27 mouse cellular contexts compared by ENCODE assay signal in genomic region chr5:114915854-114916253, GRCm38 (mm10). TPM values are rescaled to one million over a fixed set of nuclear protein-coding genes. Genes with fewer than 3 reads are reported as not detected.
"Had no signal": no experiment of that assay in that cellular context is flagged by ENCODE, and none has a peak within 500 bp of the region (broad histone marks: within the 10 kb centered on the region; RNA-seq: fewer than 3 reads in every experiment).

No protein-coding gene starts in this region.

- DNase-seq: kidney, adult 8-10 months; kidney, postnatal 10 days; kidney, postnatal 36 days; layer of hippocampus, postnatal 36 days; lung, adult 18-20 months; lung, postnatal 10 days; lung, postnatal 36 days; right cerebral cortex, adult 18-20 months; right cerebral cortex, postnatal 14 days; right cerebral cortex, postnatal 4 days; thymus, postnatal 25 days had no signal

- H3K36me3 ChIP-seq: kidney, embryonic 15.5 days; liver, embryonic 15.5 days; lung, embryonic 15.5 days; midbrain, embryonic 12.5 days; midbrain, embryonic 15.5 days; neural tube, embryonic 12.5 days; neural tube, embryonic 15.5 days; stomach, embryonic 15.5 days had no signal

- H3K4me1 ChIP-seq: kidney, embryonic 15.5 days; liver, embryonic 15.5 days; lung, embryonic 15.5 days; midbrain, embryonic 12.5 days; midbrain, embryonic 15.5 days; neural tube, embryonic 12.5 days; neural tube, embryonic 15.5 days; stomach, embryonic 15.5 days had no signal

- ATAC-seq: intestine, embryonic 16.5 days; midbrain, embryonic 15.5 days had no signal

- H3K9me3 ChIP-seq: kidney, embryonic 15.5 days; liver, embryonic 15.5 days; lung, embryonic 15.5 days; midbrain, embryonic 12.5 days; midbrain, embryonic 15.5 days; neural tube, embryonic 12.5 days; neural tube, embryonic 15.5 days; stomach, embryonic 15.5 days had no signal

- H3K27ac ChIP-seq: kidney, embryonic 15.5 days; liver, embryonic 15.5 days; lung, embryonic 15.5 days; midbrain, embryonic 12.5 days; midbrain, embryonic 15.5 days; neural tube, embryonic 12.5 days; neural tube, embryonic 15.5 days; stomach, embryonic 15.5 days had no signal

- H3K9ac ChIP-seq: kidney, embryonic 15.5 days; liver, embryonic 15.5 days; lung, embryonic 15.5 days; midbrain, embryonic 12.5 days; midbrain, embryonic 15.5 days; neural tube, embryonic 12.5 days; neural tube, embryonic 15.5 days; stomach, embryonic 15.5 days had no signal

- H3K4me3 ChIP-seq: kidney, embryonic 15.5 days; liver, embryonic 15.5 days; lung, embryonic 15.5 days; midbrain, embryonic 12.5 days; midbrain, embryonic 15.5 days; neural tube, embryonic 12.5 days; neural tube, embryonic 15.5 days; stomach, embryonic 15.5 days had no signal

- H3K4me2 ChIP-seq: kidney, embryonic 15.5 days; liver, embryonic 11.5 days; liver, embryonic 15.5 days; lung, embryonic 15.5 days; midbrain, embryonic 12.5 days; midbrain, embryonic 15.5 days; neural tube, embryonic 12.5 days; neural tube, embryonic 15.5 days; stomach, embryonic 15.5 days had no signal

- H3K27me3 ChIP-seq: kidney, embryonic 15.5 days; liver, embryonic 15.5 days; lung, embryonic 15.5 days; midbrain, embryonic 15.5 days; neural tube, embryonic 12.5 days; neural tube, embryonic 15.5 days; stomach, embryonic 15.5 days had no signal

RNA-seq across cellular contexts. Expression of gene Oasl1, which starts 7.2 kb away (rescaled TPM):
- total RNA-seq: layer of hippocampus, postnatal 36 days; left cerebral cortex, postnatal 14 days had no signal

RNA-seq across cellular contexts. Expression of gene Hnf1a, which starts 55.0 kb away (rescaled TPM):
- total RNA-seq: layer of hippocampus, adult 8-10 months; layer of hippocampus, postnatal 10 days; layer of hippocampus, postnatal 36 days; left cerebral cortex, adult 8-10 months; left cerebral cortex, postnatal 14 days had no signal
- polyA plus RNA-seq: limb, embryonic 11.5 days had no signal

RNA-seq across cellular contexts. Expression of gene Gm9936, which starts 57.4 kb away (rescaled TPM):
- polyA plus RNA-seq: liver, embryonic 11.5 days; liver, embryonic 15.5 days; lung, embryonic 15.5 days; thymus, postnatal 0 days had no signal
